Mouse (Mus musculus): ENCODE measurements at regions not wholly inside any gene's neighbourhood (a gene's known extent, or its start where the extent isn't known, plus 50 kb on each side); places are given as distances from the start of the nearest gene placed in this dataset.
"Not testable (repeated sequence)": the region's sequence is repeated elsewhere in the genome, so short reads cannot be mapped to it uniquely, and the experiment has no call there.

DNA sequence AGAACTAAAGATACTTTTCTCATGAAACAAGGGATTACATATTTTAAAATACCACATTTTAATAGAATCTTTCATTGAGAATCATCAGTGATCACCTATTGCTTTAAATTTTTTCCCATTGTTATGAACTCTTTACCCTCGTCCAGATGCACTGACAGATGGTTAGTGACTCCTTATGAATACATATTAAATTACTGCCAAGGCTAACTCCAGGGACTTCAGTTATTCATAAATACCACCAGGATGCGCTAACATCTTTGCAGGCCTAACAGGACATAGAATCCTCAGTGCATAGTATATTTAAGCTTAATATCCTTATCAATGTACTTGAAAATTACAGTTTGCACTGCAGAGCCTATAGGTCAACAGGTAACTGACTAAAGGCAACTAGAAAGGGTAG, 1362.5 kb upstream of the Tmeff2 start:
- Histone ChIP-seq H3K9me3 (ENCODE audit: low read length) (no peaks in the 10 kb centered on the region), H3K4me2 (ENCODE audit: low read depth, low read length) (no peak overlapping the region), H3K9ac (replicated peaks; ENCODE audit: low read length) (no peak overlapping the region), H3K4me1 (ENCODE audit: insufficient read depth, low read length) (no peaks in the 10 kb centered on the region), H3K4me3 (ENCODE audit: low read length) (no peak overlapping the region), H3K36me3 (ENCODE audit: insufficient read depth, low read length) (no peaks in the 10 kb centered on the region), H3K27ac (no peak overlapping the region), H3K27me3 (ENCODE audit: insufficient read depth, low read length) (no peaks in the 10 kb centered on the region)
- ATAC-seq (peak; percentile 64; the same call in 1 of the 2 replicates), DNase-seq (ENCODE audit: low spot score) (peak; percentile 67)
- 53% methylated on average over 2 of the region's 2 CpGs for WGBS
- peak; percentile 17; the same call in 1 of the 2 replicates for TF ChIP-seq CTCF (IDR thresholded peaks at IDR 0.05; ENCODE audit: low read depth)

DNA sequence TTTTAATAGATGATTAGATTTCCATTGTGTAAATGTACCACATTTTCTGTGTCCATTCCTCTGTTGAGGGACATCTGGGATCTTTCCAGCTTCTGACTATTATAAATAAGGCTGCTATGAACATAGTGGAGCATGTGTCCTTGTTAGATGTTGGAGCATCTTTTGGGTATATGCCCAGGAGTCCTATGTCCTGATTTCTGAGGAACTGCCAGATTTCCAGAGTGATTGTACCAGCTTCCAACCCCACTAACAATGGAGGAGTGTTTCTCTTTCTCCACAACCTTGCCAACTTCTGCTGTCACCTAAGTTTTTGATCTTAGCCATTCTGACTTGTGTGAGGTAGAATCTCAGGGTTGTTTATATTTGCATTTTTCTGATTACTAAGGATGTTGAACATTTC, 1328.3 kb upstream of the Tmeff2 start:
- H3K36me3 ChIP-seq (ENCODE audit: insufficient read depth, low read length); H3K27ac ChIP-seq; H3K4me1 ChIP-seq (ENCODE audit: insufficient read depth, low read length); H3K9me3 ChIP-seq (ENCODE audit: low read length); H3K27me3 ChIP-seq (ENCODE audit: insufficient read depth, low read length); H3K4me3 ChIP-seq (ENCODE audit: low read length); DNase-seq (ENCODE audit: low spot score); H3K4me2 ChIP-seq (ENCODE audit: low read depth, low read length); H3K9ac ChIP-seq (replicated peaks; ENCODE audit: low read length); ATAC-seq: not testable (repeated sequence)

DNA sequence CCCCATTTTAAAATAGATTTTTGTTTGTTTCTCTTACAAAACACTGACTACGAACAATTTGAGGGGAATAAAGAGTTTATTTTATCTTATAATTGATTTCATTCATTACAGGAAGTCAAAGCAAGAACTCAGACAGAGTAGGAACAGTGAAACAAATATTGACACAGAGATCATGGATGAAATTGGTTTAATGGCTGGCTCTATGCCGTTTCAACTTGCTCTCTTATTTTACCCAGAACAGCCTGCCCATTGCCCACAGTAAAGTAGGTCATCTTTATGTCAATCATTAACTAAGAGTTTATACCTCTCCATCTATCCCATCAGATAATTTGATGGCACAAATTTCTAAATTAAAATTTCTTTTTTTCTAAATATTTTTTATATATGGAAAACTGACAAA, 1327.9 kb upstream of the Tmeff2 start:
- no peaks in the 10 kb centered on the region for H3K9me3 ChIP-seq (ENCODE audit: low read length)
- H3K27ac ChIP-seq: no peak overlapping the region
- no peak overlapping the region for H3K4me2 ChIP-seq (ENCODE audit: low read depth, low read length)
- no peak overlapping the region for H3K9ac ChIP-seq (replicated peaks; ENCODE audit: low read length)
- no peak for DNase-seq (ENCODE audit: low spot score)
- no peak overlapping the region for H3K4me3 ChIP-seq (ENCODE audit: low read length)
- no peaks in the 10 kb centered on the region for H3K27me3 ChIP-seq (ENCODE audit: insufficient read depth, low read length)
- no peak for TF ChIP-seq CTCF (IDR thresholded peaks at IDR 0.05; ENCODE audit: low read depth)
- H3K36me3 ChIP-seq (ENCODE audit: insufficient read depth, low read length): no peaks in the 10 kb centered on the region
- 88% methylated on average over 2 of the region's 2 CpGs for WGBS
- no peaks in the 10 kb centered on the region for H3K4me1 ChIP-seq (ENCODE audit: insufficient read depth, low read length)
- ATAC-seq: no peak
